Mouse (Mus musculus) liver, postnatal 0 days (tissue): ENCODE data around the gene Ube3c.

Experiments used
- CTCF ChIP-seq: sonication (generic); IDR thresholded peaks from 2 replicates; pipeline ENCODE4 v1.5.1; 2016; ENCODE audit warnings: antibody characterized with exemption, low read depth
- EP300 ChIP-seq: IDR thresholded peaks from 2 replicates; pipeline ENCODE4 v1.6.1; 2016; ENCODE audit warnings: antibody characterized with exemption, low read depth, mild to moderate bottlenecking

- TF ChIP-seq CTCF (no peak), EP300 (no peak)
Measured at GRCm38 (mm10) chr5:29698493-29698892, 129.5 kb downstream of the Ube3c start.
